Mouse (Mus musculus): ENCODE measurements around the gene Omt2b.

- no peak for TF ChIP-seq CTCF (IDR thresholded peaks at IDR 0.05; ENCODE audit: low read depth)
- no peak for TF ChIP-seq EP300 (IDR thresholded peaks at IDR 0.05; ENCODE audit: low read depth)
These were observed 27.5 kb downstream of the Omt2b start for GRCm38 (mm10) chr9:78354665-78355578.
